Mouse (Mus musculus) liver, embryonic 14.5 days (tissue): Measurements from ENCODE around the gene Dnajc2. TPM values are rescaled to one million over a fixed set of nuclear protein-coding genes. Genes with fewer than 3 reads are reported as not detected.

ENCODE experiments used
- ATAC-seq: fragments of 200-750 bp; cut with Nextera tagmentation; 2 replicates; pipeline ENCODE4 v1.8.0; 2017; ENCODE audit warnings: moderate number of reproducible peaks, mild to moderate bottlenecking, moderate library complexity; ENCODE audit not compliant: insufficient read depth
- DNase-seq, 3 experiments: peaks; one replicate each; pipeline ENCODE4 v3.0.0-alpha.2; 2012 to 2013; ENCODE audit warnings: low read depth in 3 of 3, low spot score in 3 of 3
- H3K27ac ChIP-seq: fragments of 300-500 bp; sonication (generic); 2 replicates; pipeline ENCODE4 v1.5.1; 2014; ENCODE audit warnings: moderate library complexity, mild to moderate bottlenecking, control low read depth, inconsistent platforms
- H3K27me3 ChIP-seq: fragments of 300-500 bp; sonication (generic); 2 replicates; pipeline ENCODE4 v1.6.1; 2014; ENCODE audit warnings: mild to moderate bottlenecking, low read length, moderate library complexity; ENCODE audit not compliant: control insufficient read depth, insufficient read depth
- H3K36me3 ChIP-seq: fragments of 300-500 bp; sonication (generic); replicated peaks from 2 replicates; pipeline ENCODE4 v1.6.1; 2014; ENCODE audit warnings: low read depth; ENCODE audit not compliant: control insufficient read depth, insufficient read depth
- H3K4me1 ChIP-seq, 2 experiments: fragments of 200-500 bp in 1 of 2; fragments of 300-500 bp in 1 of 2; sonication (generic) in 1 of 2; replicated peaks; 2 replicates each; pipeline ENCODE4 v1.6.1; 2012 to 2014; ENCODE audit warnings: antibody characterized with exemption in 1 of 2, inconsistent platforms in 1 of 2, low read length in 1 of 2; ENCODE audit not compliant: control insufficient read depth in 2 of 2, insufficient read depth in 2 of 2
- H3K4me2 ChIP-seq: fragments of 300-500 bp; sonication (generic); 2 replicates; pipeline ENCODE4 v1.6.1; 2014; ENCODE audit warnings: low read depth, mild to moderate bottlenecking, control low read depth, moderate library complexity
- H3K4me3 ChIP-seq, 2 experiments: fragments of 200-500 bp in 1 of 2; fragments of 300-500 bp in 1 of 2; sonication (generic) in 1 of 2; 2 replicates each; pipeline ENCODE4 v1.5.1; 2012 to 2014; ENCODE audit warnings: low read depth in 2 of 2, low read length in 2 of 2, mild to moderate bottlenecking in 2 of 2, control low read depth in 1 of 2, inconsistent platforms in 1 of 2, moderate library complexity in 1 of 2; ENCODE audit not compliant: insufficient read depth in 1 of 2
- H3K9ac ChIP-seq: fragments of 300-500 bp; sonication (generic); replicated peaks from 2 replicates; pipeline ENCODE4 v1.6.1; 2014; ENCODE audit warnings: mild to moderate bottlenecking, control low read depth, moderate library complexity
- H3K9me3 ChIP-seq: fragments of 300-500 bp; sonication (generic); 2 replicates; pipeline ENCODE4 v1.6.1; 2016; ENCODE audit warnings: low read length, mixed read lengths; ENCODE audit not compliant: control insufficient read depth
- CTCF ChIP-seq: IDR thresholded peaks from 2 replicates; pipeline ENCODE4 v1.5.1; 2016; ENCODE audit warnings: antibody characterized with exemption, low read depth, control low read depth
- EP300 ChIP-seq: IDR thresholded peaks from 2 replicates; pipeline ENCODE4 v1.6.1; 2016; ENCODE audit warnings: antibody characterized with exemption, low read depth
- WGBS: fragments of 180-500 bp; shearing (Covaris S2); extraction: QIAGEN DNeasy Blood & Tissue Kit; methylation state at CpG from one replicate; pipeline ENCODE4 v1.1.7; 2014; ENCODE audit not compliant: insufficient replicate concordance; 5-methylcytosine and 5-hydroxymethylcytosine counted together
- polyA plus RNA-seq, 2 experiments: library from polyadenylated mRNA; depleted of rRNA in 1 of 2; stranded (reverse) in 1 of 2; unstranded in 1 of 2; fragments of >200 nt; fragmentation: Nextera tagmentation in 1 of 2; extraction: Ambion mirVana in 1 of 2; gene quantifications; 2 replicates each; pipeline versions ENCODE4 v1.2.1 to v1.2.3; 2012 to 2014

The Dnajc2 gene
- polyA plus RNA-seq, 2 experiments, result 14.5 to 31.4 TPM

GRCm38 (mm10) chr5:21736956-21737585 lies 48.0 kb downstream of the Dnajc2 start, which contains the start of gene Pmpcb:
Gene Pmpcb (plus strand): TSS chr5:21737141.
- ATAC-seq, result peak; percentile 83
- Histone ChIP-seq H3K9me3 (no peaks in the 10 kb centered on the region), H3K36me3 (peaks cover 6% of the 10 kb centered on the region), H3K9ac (peak within 1 kb of the TSS; percentile 84), H3K27ac (no peak within 1 kb of the TSS; the same call in 1 of the 2 replicates), H3K4me1 (peaks cover 0 to 7% of the 10 kb centered on the region in 2 experiments; a peak in 2 of 4 replicates), H3K27me3 (no peaks in the 10 kb centered on the region), H3K4me3 (peak within 1 kb of the TSS; percentile 84 to 93), H3K4me2 (peak within 1 kb of the TSS; percentile 87)
- no peak for TF ChIP-seq EP300
- TF ChIP-seq CTCF, result peak; percentile 97
- under 1% methylated on average over 42 of the region's 42 CpGs for WGBS
- peak; percentile 70 to 77 (median 72) for DNase-seq

- no peak overlapping the region for H3K4me3 ChIP-seq
- no peaks in the 10 kb centered on the region for H3K27me3 ChIP-seq
- no peak overlapping the region for H3K9ac ChIP-seq
- H3K27ac ChIP-seq, result no peak overlapping the region
- no peak overlapping the region for H3K4me2 ChIP-seq
- H3K9me3 ChIP-seq, result no peaks in the 10 kb centered on the region
- DNase-seq (no peak), ATAC-seq (no peak)
- peaks cover 0 to 7% of the 10 kb centered on the region in 2 experiments; a peak in 2 of 4 replicates for H3K4me1 ChIP-seq
- H3K36me3 ChIP-seq, result peaks cover 6% of the 10 kb centered on the region
- no peak for TF ChIP-seq CTCF
- TF ChIP-seq EP300, result no peak
- WGBS, result 71% methylated on average over 11 of the region's 11 CpGs
These were observed 49.0 kb downstream of the Dnajc2 start for GRCm38 (mm10) chr5:21736046-21736445.

- DNase-seq, result peak; percentile 59 to 73 (median 69)
- H3K27me3 ChIP-seq, result no peaks in the 10 kb centered on the region
- peak; percentile 43 for ATAC-seq
- TF ChIP-seq CTCF (peak; percentile 84), EP300 (no peak)
- H3K4me3 ChIP-seq, result peak overlapping the region; percentile 26 to 66
- 14% methylated on average over 10 of the region's 10 CpGs for WGBS
- H3K4me1 ChIP-seq, result peaks cover 0 to 7% of the 10 kb centered on the region in 2 experiments; a peak in 2 of 4 replicates
- peak overlapping the region; percentile 6 for H3K4me2 ChIP-seq
- H3K27ac ChIP-seq, result no peak overlapping the region
- H3K9ac ChIP-seq, result no peak overlapping the region
- H3K36me3 ChIP-seq, result peaks cover 6% of the 10 kb centered on the region
- H3K9me3 ChIP-seq, result no peaks in the 10 kb centered on the region
These were observed 49.5 kb downstream of the Dnajc2 start for GRCm38 (mm10) chr5:21735584-21735983.

GRCm38 (mm10) chr5:21735100-21735499 lies 50.0 kb downstream of the Dnajc2 start:
- H3K9ac ChIP-seq, result no peak overlapping the region
- peaks cover 5% of the 10 kb centered on the region for H3K36me3 ChIP-seq
- no peak overlapping the region for H3K27ac ChIP-seq
- WGBS, result 69% methylated on average over 20 of the region's 20 CpGs
- peaks cover 0 to 7% of the 10 kb centered on the region in 2 experiments; a peak in 2 of 4 replicates for H3K4me1 ChIP-seq
- TF ChIP-seq EP300 (no peak), CTCF (no peak)
- DNase-seq (no peak), ATAC-seq (no peak)
- peak overlapping the region; percentile 26 to 66; a peak in 3 of 4 replicates for H3K4me3 ChIP-seq
- H3K9me3 ChIP-seq, result no peaks in the 10 kb centered on the region
- peak overlapping the region; percentile 6 for H3K4me2 ChIP-seq
- H3K27me3 ChIP-seq, result no peaks in the 10 kb centered on the region

- Histone ChIP-seq H3K9me3 (no peaks in the 10 kb centered on the region), H3K27ac (no peak overlapping the region), H3K27me3 (no peaks in the 10 kb centered on the region), H3K9ac (no peak overlapping the region), H3K4me1 (peaks cover 0 to 4% of the 10 kb centered on the region in 2 experiments; a peak in 2 of 4 replicates), H3K4me3 (no peak overlapping the region), H3K4me2 (no peak overlapping the region), H3K36me3 (no peaks in the 10 kb centered on the region)
- ATAC-seq (no peak), DNase-seq (no peak)
- 62% methylated on average over 8 of the region's 8 CpGs for whole genome bisulfite sequencing
- TF ChIP-seq CTCF (peak; percentile 45; the same call in 1 of the 2 replicates), EP300 (no peak)
These were observed 52.1 kb downstream of the Dnajc2 start for GRCm38 (mm10) chr5:21732930-21733329.
